Mouse (Mus musculus) kidney, adult 2 months (tissue): ENCODE results near the gene Medag.

Source experiments
- CTCF ChIP-seq: fragments of 200-500 bp; conservative IDR thresholded peaks from 2 replicates; pipeline ENCODE4 v1.5.1; 2011; ENCODE audit warnings: low read depth, mild to moderate bottlenecking, control low read depth, low read length, moderate library complexity, mixed read lengths; ENCODE audit not compliant: insufficient read depth, insufficient read length
- POLR2A ChIP-seq: fragments of 200-500 bp; IDR thresholded peaks from one replicate; pipeline ENCODE4 v1.6.1; 2011; ENCODE audit warnings: low read depth, low read length, control low read depth

- TF ChIP-seq CTCF, result no peak
- TF ChIP-seq POLR2A, result no peak
Measured at GRCm38 (mm10) chr5:149428810-149429255, 17.3 kb downstream of the Medag start.
